Mouse (Mus musculus): ENCODE measurements around the gene Chadl.

GRCm38 (mm10) chr15:81745601-81746114, 48.6 kb upstream of the Chadl start:
- no peak for TF ChIP-seq POLR2A (IDR thresholded peaks at IDR 0.05; ENCODE audit: low read depth, low read length)
- TF ChIP-seq CTCF (conservative IDR thresholded peaks at IDR 0.05; ENCODE audit: insufficient read depth, insufficient read length, low read depth, low read length), result no peak
